Mouse (Mus musculus): Measurements from ENCODE around the gene Cd68. TPM values are rescaled to one million over a fixed set of nuclear protein-coding genes. Genes with fewer than 3 reads are reported as not detected.
"Not testable (repeated sequence)": the region's sequence is repeated elsewhere in the genome, so short reads cannot be mapped to it uniquely, and the experiment has no call there.

Gene Cd68
- polyA plus RNA-seq, 1 experiment from 2014 or later: 32.5 TPM

- WGBS (ENCODE audit: insufficient replicate concordance): 71% methylated on average over 4 of the region's 4 CpGs
- H3K4me2 ChIP-seq (ENCODE audit: low read depth, low read length): peak overlapping the region; percentile 74
- no peak overlapping the region for H3K9ac ChIP-seq (replicated peaks)
- H3K27ac ChIP-seq (ENCODE audit: low read depth): no peak overlapping the region
- peaks cover 7% of the 10 kb centered on the region for H3K4me1 ChIP-seq (ENCODE audit: insufficient read depth)
- H3K36me3 ChIP-seq (replicated peaks; ENCODE audit: insufficient read depth, low read length): no peaks in the 10 kb centered on the region
- TF ChIP-seq CTCF (IDR thresholded peaks at IDR 0.05; ENCODE audit: low read depth): no peak
- TF ChIP-seq EP300 (IDR thresholded peaks at IDR 0.05; ENCODE audit: low read depth): no peak
- DNase-seq (no peak), ATAC-seq (no peak)
- no peaks in the 10 kb centered on the region for H3K27me3 ChIP-seq (ENCODE audit: insufficient read depth, low read length)
- H3K9me3 ChIP-seq (ENCODE audit: low read length): no peaks in the 10 kb centered on the region
- H3K4me3 ChIP-seq (ENCODE audit: low read depth, low read length): no peak overlapping the region
Observed at GRCm38 (mm10) chr11:69623006-69623405, 42.9 kb downstream of the Cd68 start.

GRCm38 (mm10) chr11:69622406-69622805, 43.5 kb downstream of the Cd68 start:
- Histone ChIP-seq H3K4me3 (ENCODE audit: low read depth, low read length) (peak overlapping the region; percentile 63), H3K4me2 (ENCODE audit: low read depth, low read length) (peak overlapping the region; percentile 74)
- peak; percentile 19 for DNase-seq

GRCm38 (mm10) chr11:69621571-69622268, 44.2 kb downstream of the Cd68 start, which contains the start of gene Sat2:
TSS of gene Sat2 (plus strand) at chr11:69622024.
- Histone ChIP-seq H3K4me1 (ENCODE audit: insufficient read depth) (peaks cover 7% of the 10 kb centered on the region), H3K27ac (ENCODE audit: low read depth) (peak within 1 kb of the TSS; percentile 75), H3K27me3 (ENCODE audit: insufficient read depth, low read length) (no peaks in the 10 kb centered on the region), H3K4me3 (ENCODE audit: low read depth, low read length) (peak within 1 kb of the TSS; percentile 63), H3K9me3 (ENCODE audit: low read length) (no peaks in the 10 kb centered on the region), H3K36me3 (replicated peaks; ENCODE audit: insufficient read depth, low read length) (no peaks in the 10 kb centered on the region), H3K4me2 (ENCODE audit: low read depth, low read length) (peak within 1 kb of the TSS; percentile 74), H3K9ac (replicated peaks) (peak within 1 kb of the TSS; percentile 74)
- ATAC-seq: peak; percentile 83
- 4% methylated on average over 20 of the region's 20 CpGs for WGBS (ENCODE audit: insufficient replicate concordance)
- TF ChIP-seq CTCF (IDR thresholded peaks at IDR 0.05; ENCODE audit: low read depth): no peak
- TF ChIP-seq EP300 (IDR thresholded peaks at IDR 0.05; ENCODE audit: low read depth): no peak
- peak; percentile 73 for DNase-seq

More at GRCm38 (mm10) chr11:69622406-69622805, 43.5 kb downstream of the Cd68 start:
- Histone ChIP-seq H3K9me3 (ENCODE audit: low read length) (no peaks in the 10 kb centered on the region), H3K9ac (replicated peaks) (peak overlapping the region; percentile 74), H3K27ac (ENCODE audit: low read depth) (peak overlapping the region; percentile 75), H3K36me3 (replicated peaks; ENCODE audit: insufficient read depth, low read length) (no peaks in the 10 kb centered on the region), H3K27me3 (ENCODE audit: insufficient read depth, low read length) (no peaks in the 10 kb centered on the region), H3K4me1 (ENCODE audit: insufficient read depth) (peaks cover 7% of the 10 kb centered on the region)
- ATAC-seq: peak; percentile 15; the same call in 1 of the 2 replicates
- WGBS (ENCODE audit: insufficient replicate concordance): 41% methylated on average over 6 of the region's 6 CpGs
- TF ChIP-seq CTCF (IDR thresholded peaks at IDR 0.05; ENCODE audit: low read depth) (no peak), EP300 (IDR thresholded peaks at IDR 0.05; ENCODE audit: low read depth) (no peak)

- Histone ChIP-seq H3K4me3 (ENCODE audit: low read depth, low read length) (no peak overlapping the region), H3K27ac (ENCODE audit: low read depth) (no peak overlapping the region), H3K4me1 (ENCODE audit: insufficient read depth) (peaks cover 7% of the 10 kb centered on the region), H3K27me3 (ENCODE audit: insufficient read depth, low read length) (no peaks in the 10 kb centered on the region), H3K4me2 (ENCODE audit: low read depth, low read length) (no peak overlapping the region), H3K36me3 (replicated peaks; ENCODE audit: insufficient read depth, low read length) (no peaks in the 10 kb centered on the region), H3K9me3 (ENCODE audit: low read length) (no peaks in the 10 kb centered on the region), H3K9ac (replicated peaks) (no peak overlapping the region)
- WGBS (ENCODE audit: insufficient replicate concordance): 51% methylated on average over 7 of the region's 7 CpGs
- no peak for DNase-seq
- ATAC-seq: no peak
- TF ChIP-seq EP300 (IDR thresholded peaks at IDR 0.05; ENCODE audit: low read depth) (no peak), CTCF (IDR thresholded peaks at IDR 0.05; ENCODE audit: low read depth) (no peak)
Observed at GRCm38 (mm10) chr11:69620394-69621081, 45.4 kb downstream of the Cd68 start.

GRCm38 (mm10) chr11:69617805-69618204, 48.1 kb downstream of the Cd68 start, which contains the start of gene Shbg:
TSS of gene Shbg (minus strand) at chr11:69617905.
- no peak for TF ChIP-seq CTCF (IDR thresholded peaks at IDR 0.05; ENCODE audit: low read depth)
- no peak for TF ChIP-seq EP300 (IDR thresholded peaks at IDR 0.05; ENCODE audit: low read depth)
- H3K9ac ChIP-seq (replicated peaks): peak within 1 kb of the TSS; percentile 26; the same call in 1 of the 2 replicates
- DNase-seq (no peak), ATAC-seq (no peak)
- H3K36me3 ChIP-seq (replicated peaks; ENCODE audit: insufficient read depth, low read length): no peaks in the 10 kb centered on the region
- no peak within 1 kb of the TSS for H3K4me3 ChIP-seq (ENCODE audit: low read depth, low read length)
- 37% methylated on average over 5 of the region's 5 CpGs for WGBS (ENCODE audit: insufficient replicate concordance)
- H3K27ac ChIP-seq (ENCODE audit: low read depth): no peak within 1 kb of the TSS
- no peaks in the 10 kb centered on the region for H3K27me3 ChIP-seq (ENCODE audit: insufficient read depth, low read length)
- H3K9me3 ChIP-seq (ENCODE audit: low read length): no peaks in the 10 kb centered on the region
- H3K4me2 ChIP-seq (ENCODE audit: low read depth, low read length): no peak within 1 kb of the TSS
- H3K4me1 ChIP-seq (ENCODE audit: insufficient read depth): peaks cover 10% of the 10 kb centered on the region

- H3K36me3 ChIP-seq (replicated peaks; ENCODE audit: insufficient read depth, low read length): no peaks in the 10 kb centered on the region
- no peaks in the 10 kb centered on the region for H3K27me3 ChIP-seq (ENCODE audit: insufficient read depth, low read length)
- no peak overlapping the region for H3K9ac ChIP-seq (replicated peaks)
- H3K4me3 ChIP-seq (ENCODE audit: low read depth, low read length): no peak overlapping the region
- no peak for DNase-seq
- TF ChIP-seq EP300 (IDR thresholded peaks at IDR 0.05; ENCODE audit: low read depth): no peak
- TF ChIP-seq CTCF (IDR thresholded peaks at IDR 0.05; ENCODE audit: low read depth): no peak
- peaks cover 10% of the 10 kb centered on the region for H3K4me1 ChIP-seq (ENCODE audit: insufficient read depth)
- WGBS (ENCODE audit: insufficient replicate concordance): 43% methylated on average over 10 of the region's 10 CpGs
- H3K9me3 ChIP-seq (ENCODE audit: low read length): no peaks in the 10 kb centered on the region
- H3K27ac ChIP-seq (ENCODE audit: low read depth): no peak overlapping the region
- no peak overlapping the region for H3K4me2 ChIP-seq (ENCODE audit: low read depth, low read length)
- no peak for ATAC-seq
Observed at GRCm38 (mm10) chr11:69616781-69617180, 49.2 kb downstream of the Cd68 start.

- H3K4me2 ChIP-seq (ENCODE audit: low read depth, low read length): peak overlapping the region; percentile 74
- H3K4me1 ChIP-seq (ENCODE audit: insufficient read depth); DNase-seq; H3K9ac ChIP-seq (replicated peaks); H3K36me3 ChIP-seq (replicated peaks; ENCODE audit: insufficient read depth, low read length); H3K27me3 ChIP-seq (ENCODE audit: insufficient read depth, low read length); H3K27ac ChIP-seq (ENCODE audit: low read depth); ATAC-seq; H3K9me3 ChIP-seq (ENCODE audit: low read length): not testable (repeated sequence)
- peak overlapping the region; percentile 26; the same call in 1 of the 2 replicates for H3K4me3 ChIP-seq (ENCODE audit: low read depth, low read length)
- 44% methylated on average over 11 of the region's 11 CpGs for WGBS (ENCODE audit: insufficient replicate concordance)
Observed at GRCm38 (mm10) chr11:69614257-69614588, 51.7 kb downstream of the Cd68 start.
